ENCODE assay signal across 19 mouse cellular contexts in genomic region chr7:15918371-15918770, GRCm38 (mm10). TPM values are rescaled to one million over a fixed set of nuclear protein-coding genes. Genes with fewer than 3 reads are reported as not detected.
"Had no signal": no experiment of that assay in that cellular context is flagged by ENCODE, and none has a peak within 500 bp of the region (broad histone marks: within the 10 kb centered on the region; RNA-seq: fewer than 3 reads in every experiment).

No protein-coding gene starts in this region.

- H3K4me2 ChIP-seq: kidney, embryonic 15.5 days; limb, embryonic 12.5 days; midbrain, embryonic 12.5 days; neural tube, embryonic 13.5 days had no signal

- ATAC-seq: midbrain, embryonic 16.5 days had no signal

- DNase-seq: kidney, postnatal 4 days; liver, embryonic 13.5 days; lung, adult 18-20 months; retina, postnatal 1 day; right cerebral cortex, postnatal 4 days; spleen, adult 18-20 months; thymus, adult 18-20 months; thymus, postnatal 14 days had no signal

- H3K9ac ChIP-seq: kidney, embryonic 15.5 days; limb, embryonic 12.5 days; liver, embryonic 13.5 days; midbrain, embryonic 12.5 days; neural tube, embryonic 13.5 days had no signal

- H3K4me3 ChIP-seq: kidney, embryonic 15.5 days; layer of hippocampus, adult 2 months; limb, embryonic 12.5 days; liver, embryonic 13.5 days; midbrain, embryonic 12.5 days; neural tube, embryonic 13.5 days had no signal

- H3K27me3 ChIP-seq: kidney, embryonic 15.5 days; limb, embryonic 12.5 days; liver, embryonic 13.5 days; midbrain, embryonic 12.5 days; neural tube, embryonic 13.5 days had no signal

- H3K9me3 ChIP-seq: kidney, embryonic 15.5 days; limb, embryonic 12.5 days; liver, embryonic 13.5 days; midbrain, embryonic 12.5 days; neural tube, embryonic 13.5 days had no signal

- H3K27ac ChIP-seq: kidney, embryonic 15.5 days; layer of hippocampus, adult 2 months; limb, embryonic 12.5 days; midbrain, embryonic 12.5 days; neural tube, embryonic 13.5 days had no signal

RNA-seq across cellular contexts. Expression of gene Crxos, which starts 36.0 kb away (rescaled TPM):
- total RNA-seq: layer of hippocampus, adult 2 months; megakaryocyte-erythroid progenitor cell, adult 5-6 weeks had no signal
- polyA plus RNA-seq: kidney, embryonic 15.5 days; limb, embryonic 12.5 days; liver, embryonic 13.5 days; lung, embryonic 16.5 days; midbrain, embryonic 16.5 days; neural tube, embryonic 13.5 days; stomach, embryonic 14.5 days had no signal

RNA-seq across cellular contexts. Expression of gene Crx, which starts 38.6 kb away (rescaled TPM):
- total RNA-seq: layer of hippocampus, adult 2 months; layer of hippocampus, postnatal 10 days; left cerebral cortex, postnatal 36 days; megakaryocyte-erythroid progenitor cell, adult 5-6 weeks had no signal
- polyA plus RNA-seq: kidney, embryonic 15.5 days; limb, embryonic 12.5 days; liver, embryonic 13.5 days; lung, embryonic 16.5 days; neural tube, embryonic 13.5 days; stomach, embryonic 14.5 days had no signal
